Mouse (Mus musculus): ENCODE results near the gene Nfatc4. TPM values are rescaled to one million over a fixed set of nuclear protein-coding genes. Genes with fewer than 3 reads are reported as not detected.

Nfatc4 gene
- total and polyA plus RNA-seq, 3 experiments = not detected

GRCm38 (mm10) chr14:55826142-55826541 lies 3.2 kb downstream of the Nfatc4 start:
- no peak overlapping the region for H3K4me2 ChIP-seq (ENCODE audit: insufficient read depth, low read depth, poor library complexity, severe bottlenecking)
- TF ChIP-seq ZC3H11A (IDR thresholded peaks at IDR 0.05; ENCODE audit: low read depth, low read length) (no peak), ZKSCAN1 (IDR thresholded peaks at IDR 0.05; ENCODE audit: borderline replicate concordance, low read depth, low read length) (no peak), BHLHE40 (IDR thresholded peaks at IDR 0.05; ENCODE audit: low read depth, low read length) (no peak), EP300 (IDR thresholded peaks at IDR 0.05; ENCODE audit: low read length) (no peak), PAX5 (IDR thresholded peaks at IDR 0.05; ENCODE audit: low read length) (no peak), CHD2 (IDR thresholded peaks at IDR 0.05; ENCODE audit: low read length) (no peak), HCFC1 (IDR thresholded peaks at IDR 0.05; ENCODE audit: low read depth, low read length) (no peak), USF2 (conservative IDR thresholded peaks at IDR 0.05; ENCODE audit: low read depth, low read length) (no peak), ELF1 (IDR thresholded peaks at IDR 0.05; ENCODE audit: low read depth, low read length) (no peak), MYC (IDR thresholded peaks at IDR 0.05; ENCODE audit: low read depth, low read length) (no peak), CTCF (conservative IDR thresholded peaks at IDR 0.05 in 1 of 2, IDR thresholded peaks at IDR 0.05 in 1 of 2; ENCODE audit: low read depth in 2 of 2, low read length in 2 of 2) (no peak), IRF4 (IDR thresholded peaks at IDR 0.05; ENCODE audit: low read depth, low read length) (no peak)
- H3K9me3 ChIP-seq (replicated peaks; ENCODE audit: low read length) = no peaks in the 10 kb centered on the region
- no peaks in the 10 kb centered on the region for H3K79me2 ChIP-seq (replicated peaks; ENCODE audit: control insufficient read depth, extremely low read depth, insufficient read depth, poor library complexity, severe bottlenecking)
- H3K4me1 ChIP-seq (ENCODE audit: control insufficient read depth in 1 of 2, insufficient read depth in 2 of 2) = peaks cover 0 to 7% of the 10 kb centered on the region in 2 experiments; a peak in 2 of 4 replicates
- no peak overlapping the region for H3K9ac ChIP-seq (ENCODE audit: insufficient read depth, low read depth)
- H3K36me3 ChIP-seq (replicated peaks in 1 of 2; ENCODE audit: control insufficient read depth in 1 of 2, insufficient read depth in 1 of 2, low read length in 1 of 2) = no peaks in the 10 kb centered on the region
- DNase-seq (ENCODE audit: extremely low read depth) = no peak
- peaks cover 22% of the 10 kb centered on the region for H3K27me3 ChIP-seq (replicated peaks)
- no peak overlapping the region for H3K4me3 ChIP-seq (replicated peaks in 1 of 3; ENCODE audit: low read depth in 2 of 3, low read length in 2 of 3, poor library complexity in 1 of 3)
- dilution Hi-C loops (cut with MboI; ENCODE audit: extremely low pct_ligation_motif_present, extremely low pct_unique_long_range_greater_than_20kb, low sequenced_read_pairs) = no loop called here
- in situ Hi-C loops (cut with MboI; ENCODE audit: low pct_ligation_motif_present, low pct_unique_long_range_greater_than_20kb, low sequenced_read_pairs) = no loop called here
- H3K27ac ChIP-seq (ENCODE audit: insufficient read depth, low read depth) = no peak overlapping the region

GRCm38 (mm10) chr14:55826551-55827340 lies 3.8 kb downstream of the Nfatc4 start:
- Histone ChIP-seq H3K4me1 (ENCODE audit: control insufficient read depth in 1 of 2, insufficient read depth in 2 of 2) (peaks cover 0 to 7% of the 10 kb centered on the region in 2 experiments; a peak in 2 of 4 replicates), H3K9ac (ENCODE audit: insufficient read depth, low read depth) (no peak overlapping the region), H3K27ac (ENCODE audit: insufficient read depth, low read depth) (no peak overlapping the region), H3K4me3 (replicated peaks in 1 of 3; ENCODE audit: low read depth in 2 of 3, low read length in 2 of 3, poor library complexity in 1 of 3) (no peak overlapping the region), H3K36me3 (replicated peaks in 1 of 2; ENCODE audit: control insufficient read depth in 1 of 2, insufficient read depth in 1 of 2, low read length in 1 of 2) (no peaks in the 10 kb centered on the region), H3K4me2 (ENCODE audit: insufficient read depth, low read depth, poor library complexity, severe bottlenecking) (no peak overlapping the region), H3K9me3 (replicated peaks; ENCODE audit: low read length) (no peaks in the 10 kb centered on the region), H3K79me2 (replicated peaks; ENCODE audit: control insufficient read depth, extremely low read depth, insufficient read depth, poor library complexity, severe bottlenecking) (no peaks in the 10 kb centered on the region), H3K27me3 (replicated peaks) (peaks cover 26% of the 10 kb centered on the region)
- no peak for TF ChIP-seq MAX (IDR thresholded peaks at IDR 0.05; ENCODE audit: low read length)
- TF ChIP-seq ZMIZ1 (IDR thresholded peaks at IDR 0.05; ENCODE audit: low read depth, low read length) = no peak
- no peak for TF ChIP-seq NRF1 (IDR thresholded peaks at IDR 0.05; ENCODE audit: low read depth, low read length)
- no peak for TF ChIP-seq E2F4 (IDR thresholded peaks at IDR 0.05; ENCODE audit: insufficient replicate concordance, low read depth, low read length)
- TF ChIP-seq HCFC1 (IDR thresholded peaks at IDR 0.05; ENCODE audit: low read depth, low read length) = no peak
- dilution Hi-C loops (cut with MboI; ENCODE audit: extremely low pct_ligation_motif_present, extremely low pct_unique_long_range_greater_than_20kb, low sequenced_read_pairs) = no loop called here
- no peak for DNase-seq (ENCODE audit: extremely low read depth)
- in situ Hi-C loops (cut with MboI; ENCODE audit: low pct_ligation_motif_present, low pct_unique_long_range_greater_than_20kb, low sequenced_read_pairs) = no loop called here

Measured in CH12.LX (cell line).